Mouse (Mus musculus): ENCODE measurements around the gene Ace.

GRCm38 (mm10) chr11:106007821-106008220 is 40.1 kb downstream of the Ace start, which contains the start of gene Kcnh6:
- TF ChIP-seq TCF12 (IDR thresholded peaks at IDR 0.05; ENCODE audit: insufficient read depth, poor library complexity, severe bottlenecking) (no peak), POLR2A (IDR thresholded peaks at IDR 0.05; ENCODE audit: insufficient read length, low read depth) (no peak), POLR2AphosphoS2 (IDR thresholded peaks at IDR 0.05; ENCODE audit: insufficient read length, low read depth) (no peak), MAX (IDR thresholded peaks at IDR 0.05; ENCODE audit: low read depth) (peak; percentile 14), CEBPB (IDR thresholded peaks at IDR 0.05; ENCODE audit: insufficient read depth, poor library complexity, severe bottlenecking) (no peak), E2F4 (IDR thresholded peaks at IDR 0.05; ENCODE audit: insufficient read depth) (no peak), USF1 (IDR thresholded peaks at IDR 0.05; ENCODE audit: low read depth) (no peak), SRF (IDR thresholded peaks at IDR 0.05; ENCODE audit: control insufficient read depth, insufficient read length, low read depth) (no peak), MYOD1 (IDR thresholded peaks at IDR 0.05; ENCODE audit: control insufficient read depth in 1 of 3, insufficient read length in 2 of 3, low read depth in 2 of 3) (no peak), REST (IDR thresholded peaks at IDR 0.05; ENCODE audit: insufficient read depth, insufficient read length) (peak; percentile 96)
